Mouse (Mus musculus) liver, embryonic 16.5 days (tissue): ENCODE measurements around the gene Ddx39b. TPM values are rescaled to one million over a fixed set of nuclear protein-coding genes. Genes with fewer than 3 reads are reported as not detected.

Experiments
- ATAC-seq: fragments of 200-750 bp; cut with Nextera tagmentation; 2 replicates; pipeline ENCODE4 v1.8.0; 2017; ENCODE audit warnings: low read depth, mild to moderate bottlenecking, moderate number of reproducible peaks, moderate library complexity
- H3K27ac ChIP-seq: fragments of 300-500 bp; sonication (generic); 2 replicates; pipeline ENCODE4 v1.5.1; 2014; ENCODE audit warnings: mild to moderate bottlenecking, low read length
- H3K27me3 ChIP-seq: fragments of 300-500 bp; sonication (generic); 2 replicates; pipeline ENCODE4 v1.6.1; 2014; ENCODE audit warnings: low read depth, low read length, mixed read lengths; ENCODE audit not compliant: control insufficient read depth, insufficient read depth
- H3K36me3 ChIP-seq: fragments of 300-500 bp; sonication (generic); 2 replicates; pipeline ENCODE4 v1.6.1; 2014; ENCODE audit warnings: mild to moderate bottlenecking; ENCODE audit not compliant: control insufficient read depth, insufficient read depth
- H3K4me1 ChIP-seq: fragments of 300-500 bp; sonication (generic); 2 replicates; pipeline ENCODE4 v1.6.1; 2014; ENCODE audit warnings: low read depth, low read length, mixed read lengths; ENCODE audit not compliant: control insufficient read depth
- H3K4me2 ChIP-seq: fragments of 300-500 bp; sonication (generic); 2 replicates; pipeline ENCODE4 v1.6.1; 2014; ENCODE audit warnings: low read depth, low read length, mixed read lengths
- H3K4me3 ChIP-seq: fragments of 300-500 bp; sonication (generic); 2 replicates; pipeline ENCODE4 v1.5.1; 2014; ENCODE audit warnings: low read depth, mild to moderate bottlenecking, low read length
- H3K9ac ChIP-seq: fragments of 300-500 bp; sonication (generic); 2 replicates; pipeline ENCODE4 v1.6.1; 2014; ENCODE audit warnings: low read depth, low read length
- H3K9me3 ChIP-seq: fragments of 300-500 bp; sonication (generic); replicated peaks from 2 replicates; pipeline ENCODE4 v1.6.1; 2016; ENCODE audit warnings: low read length; ENCODE audit not compliant: control insufficient read depth
- WGBS: fragments of 180-500 bp; shearing (Covaris S2); extraction: QIAGEN DNeasy Blood & Tissue Kit; methylation state at CpG from one replicate; pipeline ENCODE4 v1.1.7; 2014; ENCODE audit not compliant: insufficient replicate concordance; 5-methylcytosine and 5-hydroxymethylcytosine counted together
- polyA plus RNA-seq: library from polyadenylated mRNA; unstranded; fragments of >200 nt; fragmentation: Nextera tagmentation; extraction: Ambion mirVana; gene quantifications from 2 replicates; pipeline ENCODE4 v1.2.1, GENCODE M21; 2015

The Ddx39b gene
- polyA plus RNA-seq, 1 experiment from 2014 or later: 128 TPM

- Histone ChIP-seq H3K9me3 (no peaks in the 10 kb centered on the region), H3K27me3 (no peaks in the 10 kb centered on the region), H3K36me3 (no peaks in the 10 kb centered on the region; the same call in 1 of the 2 replicates), H3K9ac (peak overlapping the region; percentile 84), H3K4me1 (peaks cover 39% of the 10 kb centered on the region), H3K4me3 (peak overlapping the region; percentile 75), H3K27ac (peak overlapping the region; percentile 96), H3K4me2 (peak overlapping the region; percentile 90)
- WGBS: 1% methylated on average over 18 of the region's 18 CpGs
- peak; percentile 69 for ATAC-seq
Measured at GRCm38 (mm10) chr17:35236390-35236746, 5.2 kb upstream of the Ddx39b start.

- Histone ChIP-seq H3K36me3 (no peaks in the 10 kb centered on the region; the same call in 1 of the 2 replicates), H3K9ac (no peak overlapping the region), H3K9me3 (no peaks in the 10 kb centered on the region), H3K4me1 (peaks cover 37% of the 10 kb centered on the region), H3K4me3 (no peak overlapping the region), H3K27ac (no peak overlapping the region), H3K27me3 (no peaks in the 10 kb centered on the region), H3K4me2 (no peak overlapping the region)
- WGBS: 73% methylated on average over 9 of the region's 9 CpGs
- no peak for ATAC-seq
Measured at GRCm38 (mm10) chr17:35236996-35237395, 4.5 kb upstream of the Ddx39b start.

- H3K4me1 ChIP-seq: peaks cover 33% of the 10 kb centered on the region
- H3K4me3 ChIP-seq: no peak overlapping the region
- no peaks in the 10 kb centered on the region for H3K9me3 ChIP-seq
- no peaks in the 10 kb centered on the region for H3K27me3 ChIP-seq
- no peaks in the 10 kb centered on the region; the same call in 1 of the 2 replicates for H3K36me3 ChIP-seq
- H3K27ac ChIP-seq: no peak overlapping the region
- WGBS: 80% methylated on average over 12 of the region's 12 CpGs
- ATAC-seq: no peak
- H3K4me2 ChIP-seq: no peak overlapping the region
- H3K9ac ChIP-seq: no peak overlapping the region
Measured at GRCm38 (mm10) chr17:35237504-35237903, 4.0 kb upstream of the Ddx39b start.

- Histone ChIP-seq H3K4me1 (peaks cover 40% of the 10 kb centered on the region), H3K9ac (no peak overlapping the region), H3K36me3 (peaks cover 15% of the 10 kb centered on the region), H3K4me3 (no peak overlapping the region), H3K9me3 (no peaks in the 10 kb centered on the region), H3K4me2 (no peak overlapping the region), H3K27ac (no peak overlapping the region), H3K27me3 (no peaks in the 10 kb centered on the region)
- ATAC-seq: no peak
- WGBS: 59% methylated on average over 5 of the region's 5 CpGs
Measured at GRCm38 (mm10) chr17:35239700-35240099, 1.8 kb upstream of the Ddx39b start.

GRCm38 (mm10) chr17:35240384-35241304 is 902 bp upstream of the Ddx39b start:
- Histone ChIP-seq H3K36me3 (peaks cover 25% of the 10 kb centered on the region), H3K9ac (peak overlapping the region; percentile 94), H3K9me3 (no peaks in the 10 kb centered on the region), H3K27me3 (no peaks in the 10 kb centered on the region), H3K27ac (peak overlapping the region; percentile 90), H3K4me2 (peak overlapping the region; percentile 89), H3K4me1 (peaks cover 47% of the 10 kb centered on the region), H3K4me3 (peak overlapping the region; percentile 94)
- no peak for ATAC-seq
- 34% methylated on average over 12 of the region's 12 CpGs for WGBS

- H3K4me3 ChIP-seq: peak overlapping the region; percentile 94
- peak; percentile 47 for ATAC-seq
- peak overlapping the region; percentile 90 for H3K27ac ChIP-seq
- under 1% methylated on average over 55 of the region's 55 CpGs for WGBS
- no peaks in the 10 kb centered on the region for H3K9me3 ChIP-seq
- peaks cover 41% of the 10 kb centered on the region for H3K36me3 ChIP-seq
- H3K4me2 ChIP-seq: peak overlapping the region; percentile 89
- H3K9ac ChIP-seq: peak overlapping the region; percentile 94
- H3K4me1 ChIP-seq: peaks cover 42% of the 10 kb centered on the region
- no peaks in the 10 kb centered on the region for H3K27me3 ChIP-seq
Measured at GRCm38 (mm10) chr17:35242015-35242941, 732 bp downstream of the Ddx39b start.

- 7% methylated on average over 16 of the region's 16 CpGs for WGBS
- Histone ChIP-seq H3K27me3 (no peaks in the 10 kb centered on the region), H3K9me3 (no peaks in the 10 kb centered on the region), H3K4me1 (peaks cover 42% of the 10 kb centered on the region), H3K27ac (peak overlapping the region; percentile 90), H3K4me2 (peak overlapping the region; percentile 89), H3K36me3 (peaks cover 49% of the 10 kb centered on the region), H3K4me3 (peak overlapping the region; percentile 94), H3K9ac (peak overlapping the region; percentile 94)
- no peak for ATAC-seq
Measured at GRCm38 (mm10) chr17:35243086-35243485, 1.5 kb downstream of the Ddx39b start.

- peaks cover 68% of the 10 kb centered on the region for H3K36me3 ChIP-seq
- H3K9ac ChIP-seq: peak overlapping the region; percentile 26; the same call in 1 of the 2 replicates
- peak overlapping the region; percentile 89; the same call in 1 of the 2 replicates for H3K4me2 ChIP-seq
- H3K4me1 ChIP-seq: peaks cover 41% of the 10 kb centered on the region
- H3K27me3 ChIP-seq: no peaks in the 10 kb centered on the region
- no peak overlapping the region for H3K27ac ChIP-seq
- 60% methylated on average over 2 of the region's 2 CpGs for WGBS
- no peak for ATAC-seq
- H3K9me3 ChIP-seq: no peaks in the 10 kb centered on the region
- H3K4me3 ChIP-seq: no peak overlapping the region
Measured at GRCm38 (mm10) chr17:35244999-35245398, 3.5 kb downstream of the Ddx39b start.
